Mouse (Mus musculus) heart, adult 8-10 months (tissue): ENCODE measurements around the gene Ahnak. TPM values are rescaled to one million over a fixed set of nuclear protein-coding genes. Genes with fewer than 3 reads are reported as not detected.
A peak's percentile ranks its signal among the peaks of the same experiment; 100 is the strongest.
"Not testable (repeated sequence)": the region's sequence is repeated elsewhere in the genome, so short reads cannot be mapped to it uniquely, and the experiment has no call there.

ENCODE experiments used
- DNase-seq: peaks from one replicate; pipeline ENCODE4 v3.0.0; 2022; ENCODE audit warnings: low spot score
- total RNA-seq, 4 experiments: library from RNA; stranded (reverse); gene quantifications; 2 replicates each; pipeline ENCODE4 v1.2.4; 2022

Gene Ahnak
- total RNA-seq, 4 experiments from 2014 or later = 332 to 446 (median 375) TPM

DNA sequence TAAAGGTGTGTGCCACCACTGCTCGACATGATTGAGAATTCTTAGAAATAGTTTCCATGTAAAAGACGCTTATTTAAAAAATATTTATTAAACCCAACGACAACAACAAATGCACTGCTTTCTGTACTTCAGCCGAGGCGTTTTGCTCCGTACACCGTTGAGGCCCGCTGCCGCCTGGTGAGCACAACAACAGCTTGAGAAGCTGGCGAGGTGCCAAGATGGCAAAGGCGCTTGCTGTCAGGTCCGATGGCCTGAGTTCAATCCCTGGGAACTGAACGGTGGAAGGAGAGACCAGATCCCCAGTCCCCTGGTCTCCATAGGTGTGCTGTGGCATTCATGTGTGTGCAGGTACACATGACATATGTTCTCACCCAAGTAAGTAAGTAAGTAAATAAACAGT is 108.4 kb downstream of the Ahnak start:
- DNase-seq = no peak

DNA sequence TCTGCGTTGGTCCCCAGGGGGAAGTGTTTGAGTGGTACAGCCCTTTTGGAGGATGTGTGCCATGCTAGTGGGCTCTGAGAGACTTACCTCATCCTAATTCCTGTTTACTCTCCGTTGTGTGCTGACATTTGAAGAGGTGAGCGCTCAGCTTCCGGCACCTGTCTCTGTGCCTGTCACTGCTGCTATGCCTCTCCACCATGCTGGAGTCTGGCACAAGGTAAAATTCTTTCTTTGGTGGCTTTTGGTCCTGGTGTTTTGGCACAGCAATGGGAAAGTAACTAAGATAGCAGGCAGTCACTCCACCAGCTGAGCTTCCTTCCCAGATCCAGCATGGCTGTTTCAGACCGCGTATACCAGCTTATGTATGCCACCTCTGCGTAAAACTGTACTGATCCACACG is 110.7 kb downstream of the Ahnak start:
- no peak for DNase-seq

DNA sequence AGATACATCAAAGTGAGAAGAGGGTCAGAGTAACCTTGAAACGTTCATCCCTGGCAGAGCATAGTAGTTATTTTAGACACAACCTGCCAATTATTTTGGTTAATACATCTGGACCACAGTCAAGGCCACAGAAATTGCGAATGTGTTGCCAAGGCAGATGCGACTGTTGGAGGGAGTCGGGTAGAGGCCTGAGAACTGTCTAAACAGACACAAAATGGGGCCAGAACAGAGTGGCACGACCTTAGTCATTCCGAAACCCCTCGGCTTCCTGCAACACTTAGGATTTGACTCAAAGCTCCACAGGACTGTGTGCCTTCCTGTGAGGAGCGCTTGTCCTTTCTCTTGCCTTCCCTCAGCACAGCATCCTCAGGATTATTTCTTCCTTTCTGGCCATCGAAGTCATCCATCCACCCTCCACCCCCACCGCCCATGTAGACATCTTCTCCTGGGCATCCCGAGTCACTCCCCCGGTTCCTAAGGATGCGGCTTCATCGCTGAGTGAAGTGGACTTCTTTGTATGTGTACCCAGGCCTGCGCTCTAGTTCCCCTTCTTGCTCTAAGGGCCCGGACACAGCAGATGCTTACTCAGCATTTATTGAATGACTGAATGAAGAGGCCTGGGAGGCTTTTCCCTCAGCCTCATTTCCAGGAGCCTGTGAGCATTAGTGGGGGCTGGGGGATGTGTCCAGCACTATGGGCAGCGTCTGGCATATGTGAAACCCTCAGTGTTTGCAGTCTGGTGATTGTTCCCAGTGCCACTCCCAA is 111.4 kb downstream of the Ahnak start:
- no peak for DNase-seq

DNA sequence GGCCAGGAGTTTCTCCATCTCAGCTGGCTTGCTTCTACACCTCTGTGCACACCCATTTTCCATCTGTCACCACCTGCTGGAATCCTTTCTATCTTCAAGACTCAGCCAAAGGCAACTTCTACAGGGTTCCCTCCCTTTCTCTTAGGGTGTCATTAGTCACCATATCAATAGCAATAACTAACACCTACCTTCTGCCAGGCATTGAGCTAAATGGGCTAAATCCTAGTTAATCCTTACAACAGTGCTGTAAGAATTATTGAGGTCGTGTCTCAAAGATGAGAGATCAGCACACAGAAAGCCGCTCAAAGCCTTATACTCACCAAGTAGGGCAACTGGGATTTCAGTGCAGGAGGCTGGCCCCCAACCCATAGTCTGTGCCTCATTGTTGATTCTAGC is 112.0 kb downstream of the Ahnak start:
- no peak for DNase-seq

DNA sequence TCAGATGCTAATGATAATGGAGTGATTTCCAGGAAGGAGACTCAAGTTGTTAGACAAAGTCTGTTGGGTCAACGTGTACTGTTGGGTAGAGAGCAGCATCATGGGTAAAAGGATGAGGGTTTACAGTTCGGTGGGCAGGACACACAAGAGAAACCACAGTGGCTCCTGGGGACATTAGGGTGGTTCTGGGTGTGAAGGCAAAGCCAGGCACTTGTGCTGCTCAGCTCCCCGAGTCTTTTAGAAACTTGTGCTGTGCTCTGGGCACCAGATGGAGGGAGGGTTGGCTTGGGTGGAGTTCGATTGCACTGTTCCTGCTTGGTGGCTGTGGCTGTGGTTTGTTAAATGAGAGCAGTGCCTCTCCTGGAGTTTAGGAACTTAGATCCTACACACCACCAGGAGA is 114.9 kb downstream of the Ahnak start:
- no peak for DNase-seq

DNA sequence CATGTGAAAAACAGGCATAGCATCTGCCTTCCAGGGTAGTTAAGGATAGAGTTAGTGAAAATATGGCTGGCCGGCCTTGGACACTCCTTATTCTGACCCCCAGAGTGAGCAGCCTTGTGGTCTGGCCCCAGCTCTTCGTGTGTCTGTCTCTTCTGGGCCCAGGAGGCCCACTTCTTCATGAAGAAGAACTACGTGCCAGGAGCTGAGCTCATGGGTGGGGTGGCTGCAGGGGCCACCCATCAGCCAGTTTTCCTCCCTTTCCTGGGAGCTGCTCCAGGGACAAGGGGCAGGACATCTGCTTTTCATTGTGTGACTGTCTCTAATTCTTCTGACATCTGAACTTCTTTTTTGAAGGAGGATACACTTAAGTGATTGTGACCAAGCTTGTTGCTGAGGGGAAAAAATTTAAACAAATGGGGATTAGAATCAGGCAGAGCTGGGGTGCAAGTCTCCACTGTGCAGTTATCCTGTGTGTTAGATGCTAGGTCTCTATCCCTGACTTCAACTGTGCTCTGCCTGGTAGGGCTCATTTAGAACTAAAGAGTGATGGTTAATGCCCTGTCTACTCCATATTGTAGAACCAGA is 116.1 kb downstream of the Ahnak start:
- no peak for DNase-seq

DNA sequence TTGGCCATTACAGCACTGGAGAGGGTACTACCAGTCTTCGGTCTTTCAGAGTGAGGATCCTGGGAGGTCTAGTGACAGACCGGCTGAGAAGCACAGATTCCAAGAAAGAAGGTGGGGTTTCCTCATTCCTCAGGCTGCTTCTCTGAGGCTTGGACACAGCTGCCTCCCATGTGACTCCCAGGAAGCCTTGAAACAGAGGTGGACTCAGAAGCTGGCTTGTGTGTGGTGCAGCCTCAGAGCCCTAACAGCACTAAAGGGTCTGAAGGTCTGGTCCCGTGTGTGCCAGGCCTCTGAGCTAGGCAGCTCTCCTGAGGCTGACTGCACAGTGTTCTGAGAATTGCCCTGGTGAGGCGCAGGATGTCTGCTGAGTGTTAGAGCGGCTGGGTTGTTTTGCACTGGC is 117.0 kb downstream of the Ahnak start:
- DNase-seq = peak; percentile 49

DNA sequence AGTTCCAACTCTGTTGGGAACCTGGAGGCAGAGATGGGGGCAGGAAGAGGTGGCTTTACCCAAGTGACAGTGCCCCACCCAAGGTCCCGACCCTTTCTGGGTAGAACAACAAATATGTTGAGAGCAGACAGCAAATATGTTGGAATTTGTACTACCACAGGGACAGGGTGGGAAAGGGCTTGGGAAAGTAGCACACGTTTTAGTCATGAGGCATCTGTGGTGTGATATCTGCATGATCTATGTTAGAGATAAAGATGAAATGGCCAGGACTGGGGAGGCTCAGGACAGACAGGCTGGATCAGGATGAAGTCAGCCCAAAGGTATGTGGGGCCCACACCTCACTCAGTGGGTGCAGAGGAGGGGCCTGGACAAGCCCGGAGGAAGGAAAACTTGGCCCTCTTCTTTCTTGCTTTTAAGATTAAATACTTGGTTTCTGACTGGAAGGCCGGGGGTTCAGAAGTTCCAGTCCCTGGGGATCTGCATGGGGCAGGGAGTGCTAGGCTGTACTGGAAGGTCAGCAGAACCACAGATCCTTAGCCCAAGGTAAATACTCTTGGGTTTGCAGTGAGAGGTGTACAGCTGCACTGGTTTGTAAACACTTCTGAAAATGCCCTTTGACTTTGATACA is 117.8 kb downstream of the Ahnak start:
- DNase-seq = no peak

DNA sequence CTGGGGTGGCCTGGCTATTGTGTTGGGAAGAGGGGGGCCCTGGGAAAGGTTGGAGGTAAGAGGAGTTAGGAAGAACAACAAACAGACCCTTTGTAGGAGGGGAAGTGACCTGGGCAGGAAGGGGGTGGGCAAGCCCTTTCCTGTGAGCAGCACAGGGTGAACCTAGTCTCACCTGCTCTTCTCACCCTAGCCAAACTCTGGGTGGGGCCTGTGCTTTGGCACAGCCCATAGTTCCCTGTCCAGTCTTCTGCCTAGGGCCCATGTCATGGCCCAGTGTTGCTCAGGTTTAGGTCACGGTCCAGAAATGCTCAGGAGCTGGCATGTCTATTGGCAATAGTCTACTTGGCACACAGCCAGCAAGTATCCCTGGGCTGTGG is 118.3 kb downstream of the Ahnak start:
- DNase-seq = no peak

DNA sequence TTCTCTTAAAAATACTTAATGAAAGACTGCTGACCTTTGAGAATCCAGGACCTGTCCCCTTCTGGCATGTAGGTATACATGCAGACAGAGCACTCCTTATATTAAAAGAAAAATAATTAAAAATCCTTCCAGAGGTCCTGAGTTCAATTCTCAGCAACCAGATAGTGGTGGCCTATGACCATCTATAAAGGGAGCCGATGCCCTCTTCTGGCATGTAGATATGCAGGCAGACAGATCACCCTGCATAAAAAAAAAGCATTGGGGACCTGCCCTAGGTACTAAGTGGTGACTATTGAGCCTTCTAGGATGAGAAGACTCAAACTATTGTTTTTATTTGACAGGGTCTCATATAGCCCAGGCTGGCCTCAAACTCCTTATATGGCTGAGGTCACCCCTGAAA is 119.5 kb downstream of the Ahnak start:
- DNase-seq = no peak

DNA sequence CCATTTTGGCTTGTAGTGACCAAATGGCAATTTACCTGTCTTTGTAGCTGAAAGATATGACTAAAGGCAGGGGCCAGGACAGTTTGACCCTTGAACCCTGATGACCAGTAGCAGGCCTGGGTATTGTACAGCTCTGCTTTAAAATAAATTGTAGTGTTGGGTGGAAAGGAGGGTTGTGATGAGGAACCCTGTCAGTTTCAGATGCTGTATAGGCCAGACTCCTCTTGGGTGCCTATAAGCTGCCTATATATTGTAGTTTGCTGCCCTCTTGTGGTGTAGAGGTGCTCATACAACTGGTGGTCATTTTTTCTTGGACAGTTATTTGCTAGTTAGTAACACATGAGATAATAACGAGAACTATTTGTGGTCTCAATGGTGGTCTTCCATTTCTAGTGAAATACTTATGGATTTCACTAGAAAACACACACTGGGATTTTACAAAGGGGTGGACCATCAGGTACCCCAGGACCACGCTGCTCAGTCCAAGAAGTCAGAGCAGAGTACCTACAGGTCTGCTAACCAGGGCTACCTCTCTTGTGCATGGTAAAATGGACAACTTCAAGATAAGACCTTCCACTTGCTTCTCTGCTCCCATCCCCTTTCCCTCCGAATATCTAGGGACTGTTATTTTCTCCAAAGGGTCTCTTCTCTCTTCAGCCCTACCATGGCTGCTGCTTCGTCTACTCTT is 121.2 kb downstream of the Ahnak start:
- peak; percentile 81 for DNase-seq

DNA sequence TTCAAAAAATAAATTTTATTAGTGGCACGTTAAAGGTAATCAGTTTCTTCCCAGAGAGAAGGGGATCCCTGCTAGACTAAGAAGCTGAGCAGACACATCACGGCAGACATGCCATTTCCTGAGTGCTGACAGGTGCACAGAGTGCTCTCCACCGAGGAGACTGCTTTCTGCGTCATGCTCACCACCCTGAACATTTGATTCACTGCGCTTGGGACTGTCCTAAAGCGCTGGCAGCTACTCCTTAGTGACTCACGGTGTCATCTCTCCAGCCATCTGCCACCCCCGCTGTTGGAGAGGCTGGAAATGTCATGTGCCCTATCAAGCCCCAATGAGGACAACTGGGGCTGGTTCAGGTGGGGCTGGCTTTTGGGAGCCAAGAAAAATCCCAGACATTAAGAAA is 123.0 kb downstream of the Ahnak start:
- DNase-seq = no peak

DNA sequence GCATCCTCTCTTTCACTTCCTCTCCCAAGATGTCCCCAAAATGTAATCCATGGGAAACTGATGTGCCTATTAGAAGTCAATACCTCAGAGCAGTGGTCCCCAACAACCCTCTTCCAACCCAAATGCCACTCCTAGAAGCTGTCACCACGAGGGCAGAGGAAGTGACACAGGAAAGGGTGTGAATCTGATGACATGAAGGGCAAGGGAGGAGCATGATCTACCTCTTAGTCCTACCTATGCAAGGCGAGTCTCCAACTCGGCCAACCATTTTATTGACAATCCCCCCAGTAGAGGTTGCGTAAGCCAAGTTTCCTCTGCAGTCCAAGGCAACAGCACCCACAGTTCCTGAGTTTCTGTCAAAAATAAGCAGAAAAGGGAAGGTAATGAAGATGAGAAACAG is 127.2 kb downstream of the Ahnak start:
- no peak for DNase-seq

DNA sequence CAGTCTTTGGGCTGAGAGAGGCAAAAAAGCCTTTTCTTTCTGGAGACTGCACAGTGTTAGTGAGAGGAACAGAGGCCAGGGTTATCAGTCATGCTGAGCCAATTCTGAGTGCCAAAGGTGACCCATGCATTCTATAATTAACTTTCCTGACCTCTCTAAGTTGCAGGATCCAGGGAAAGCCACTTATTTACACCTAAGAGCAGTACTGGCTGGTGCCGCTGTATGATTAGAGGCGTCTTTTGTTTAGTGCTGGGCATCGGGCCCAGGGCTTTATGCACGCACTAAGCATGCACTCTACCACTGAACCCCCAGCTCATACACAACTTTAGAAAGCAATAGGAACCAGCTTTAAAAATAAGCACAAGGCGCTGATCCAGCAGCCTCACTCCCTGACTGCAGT is 128.2 kb downstream of the Ahnak start:
- DNase-seq = no peak

DNA sequence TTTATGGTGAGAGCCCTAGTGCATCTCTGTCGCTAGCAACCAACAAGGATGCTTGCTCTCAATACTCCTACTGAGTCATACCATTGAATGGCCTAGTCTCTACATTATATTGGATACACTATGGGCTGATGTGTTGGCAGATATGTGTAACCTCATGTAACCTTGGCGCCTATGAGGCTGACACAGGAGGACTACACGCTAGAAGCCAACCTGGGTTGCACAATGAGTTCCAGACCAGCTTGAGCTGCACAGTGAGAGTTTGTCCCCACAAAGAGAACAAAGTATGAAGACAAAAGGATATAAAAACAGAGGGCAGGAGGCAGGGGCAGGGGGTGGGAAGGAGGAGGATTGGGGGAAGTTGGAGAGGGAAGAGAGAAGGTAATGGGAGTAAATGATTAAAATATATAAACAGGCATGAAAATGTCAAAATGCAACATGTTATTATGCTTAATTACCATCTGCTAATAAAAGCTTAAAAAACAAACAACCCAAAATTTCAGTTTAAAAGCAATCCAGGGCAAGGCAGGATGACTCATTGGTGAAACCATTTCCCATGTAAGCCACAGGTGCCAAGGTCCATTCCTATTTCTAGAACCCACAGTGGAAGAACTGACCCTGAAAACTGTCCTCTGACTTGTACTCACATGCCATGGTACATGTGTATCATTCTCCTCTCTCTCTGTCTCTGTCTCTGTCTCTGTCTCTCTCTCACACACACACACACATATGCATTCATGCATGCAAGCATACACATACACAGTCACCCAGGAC is 130.8 kb downstream of the Ahnak start:
- no peak for DNase-seq

DNA sequence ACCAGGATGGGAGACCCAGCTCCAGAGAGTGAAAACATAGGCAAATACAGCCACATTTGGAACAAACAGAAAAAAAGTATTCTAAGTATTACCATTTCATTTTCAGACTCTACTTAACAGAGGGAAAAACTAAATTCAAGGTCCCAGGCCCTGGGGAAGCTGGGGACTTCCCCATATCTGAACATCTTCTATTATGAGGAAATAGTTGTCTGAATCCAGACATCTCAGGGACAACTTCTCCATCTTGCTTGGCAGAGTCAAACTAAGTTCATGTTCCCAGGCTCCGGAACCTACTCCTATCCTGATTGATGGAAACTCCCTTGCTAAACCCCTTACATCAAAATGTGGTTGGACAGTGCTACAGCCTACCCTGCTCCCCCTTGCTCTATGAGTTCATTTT is 133.3 kb downstream of the Ahnak start:
- no peak for DNase-seq

DNA sequence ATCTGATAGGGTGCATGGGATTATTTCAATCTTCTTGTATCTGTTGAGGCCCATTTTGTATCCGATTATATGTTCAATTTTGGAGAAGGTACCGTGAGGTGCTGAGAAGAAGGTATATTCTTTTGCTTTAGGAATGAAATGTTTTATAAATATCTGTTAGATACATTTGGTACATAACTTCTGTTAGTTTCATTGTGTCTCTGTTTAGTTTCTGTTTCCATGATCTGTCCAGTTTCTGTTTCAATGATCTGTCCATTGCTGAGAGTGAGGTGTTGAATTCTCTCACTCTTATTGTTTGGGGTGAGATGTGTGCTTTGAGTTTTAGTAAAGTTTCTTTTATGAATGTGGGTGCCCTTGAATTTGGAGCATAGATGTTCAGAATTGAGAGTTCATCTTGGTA is 134.9 kb downstream of the Ahnak start:
- DNase-seq = not testable (repeated sequence)

Other genes with a start within 250 kb of the Ahnak start
- gene 1700092M07Rik, start 248.6 kb upstream of the Ahnak start, total RNA-seq = not detected
- gene Stx5a, start 247.9 kb upstream of the Ahnak start, total RNA-seq = 10 to 100 TPM; 20.9 to 27.3 (median 25.4) TPM
- 10 to 100 TPM; 30.3 to 42.0 (median 33.7) TPM for gene Nxf1, start 232.2 kb upstream of the Ahnak start, total RNA-seq
- gene Tmem223, start 218.3 kb upstream of the Ahnak start, total RNA-seq = 100 to 1,000 TPM; 111 to 137 (median 125) TPM
- 10 to 100 TPM; 18.2 to 21.5 (median 19.5) TPM for gene Tmem179b, start 214.8 kb upstream of the Ahnak start, total RNA-seq
- gene Taf6l, start 202.9 kb upstream of the Ahnak start, total RNA-seq = 1 to 10 TPM; 5.4 to 9.0 (median 7.7) TPM
- gene Polr2g, start 190.7 kb upstream of the Ahnak start, total RNA-seq = 10 to 100 TPM; 52.1 to 60.7 (median 55.4) TPM
- 1 to 10 TPM; 1.2 to 2.5 (median 1.5) TPM for gene Zbtb3, start 186.7 kb upstream of the Ahnak start, total RNA-seq
- gene Ttc9c, start 170.0 kb upstream of the Ahnak start, total RNA-seq = 10 to 100 TPM; 13.7 to 16.4 (median 14.9) TPM
- 10 to 100 TPM; 46.0 to 48.9 (median 46.9) TPM for gene Hnrnpul2, start 169.3 kb upstream of the Ahnak start, total RNA-seq
- under 1 TPM in 1 of 4 experiments, not detected in 3; 0.53 TPM for gene AC129217.1, start 159.5 kb upstream of the Ahnak start, total RNA-seq
- 10 to 100 TPM; 21.2 to 28.1 (median 24.2) TPM for gene Bscl2, start 151.8 kb upstream of the Ahnak start, total RNA-seq
- under 1 TPM in 1 of 4 experiments, not detected in 3; 0.22 TPM for gene Gng3, start 150.1 kb upstream of the Ahnak start, total RNA-seq
- 1 to 10 TPM; 3.4 to 4.7 (median 3.9) TPM for gene Lrrn4cl, start 138.5 kb upstream of the Ahnak start, total RNA-seq
- gene Ubxn1, start 117.8 kb upstream of the Ahnak start, total RNA-seq = 100 to 1,000 TPM; 122 to 127 (median 125) TPM
- gene Uqcc3, start 108.4 kb upstream of the Ahnak start, total RNA-seq = 10 to 100 TPM; 47.8 to 65.1 (median 52.0) TPM
- gene Lbhd1, start 105.6 kb upstream of the Ahnak start, total RNA-seq = 1 to 10 TPM; 1.8 to 6.1 (median 4.4) TPM
- not detected for gene Gm49403, start 105.4 kb upstream of the Ahnak start, total RNA-seq
- gene 1810009A15Rik, start 100.4 kb upstream of the Ahnak start, total RNA-seq = 10 to 100 TPM; 11.8 to 29.9 (median 21.1) TPM
- 1 to 10 TPM; 3.6 to 5.3 (median 4.6) TPM for gene Gm49416, start 100.4 kb upstream of the Ahnak start, total RNA-seq
- 10 to 100 TPM; 11.0 to 12.0 (median 11.2) TPM for gene Ints5, start 96.3 kb upstream of the Ahnak start, total RNA-seq
- 10 to 100 TPM; 45.5 to 49.6 (median 47.2) TPM for gene Ganab, start 91.2 kb upstream of the Ahnak start, total RNA-seq
- gene B3gat3, start 68.9 kb upstream of the Ahnak start, total RNA-seq = 10 to 100 TPM; 39.3 to 41.5 (median 40.6) TPM
- gene Rom1, start 59.9 kb upstream of the Ahnak start, total RNA-seq = 10 to 100 TPM; 22.0 to 37.5 (median 28.1) TPM
- gene Eml3, start 59.7 kb upstream of the Ahnak start, total RNA-seq = 1 to 10 TPM; 7.2 to 9.1 (median 7.5) TPM
- 10 to 100 TPM; 28.2 to 33.7 (median 30.4) TPM for gene Mta2, start 47.4 kb upstream of the Ahnak start, total RNA-seq
- gene Tut1, start 35.4 kb upstream of the Ahnak start, total RNA-seq = 10 to 100 TPM in 1 of 4 experiments, 1 to 10 TPM in 3; 8.1 to 10.3 (median 8.6) TPM
- 100 to 1,000 TPM; 209 to 232 (median 227) TPM for gene Eef1g, start 22.2 kb upstream of the Ahnak start, total RNA-seq
- gene Scgb1a1, start 98.7 kb downstream of the Ahnak start, total RNA-seq = 10 to 100 TPM in 1 of 4 experiments, not detected in 3; 44.8 TPM
- 10 to 100 TPM; 31.9 to 37.3 (median 37.2) TPM for gene Asrgl1, start 146.4 kb downstream of the Ahnak start, total RNA-seq